Mouse (Mus musculus) neural tube, embryonic 13.5 days (tissue): ENCODE data around the gene 6820408C15Rik. TPM values are rescaled to one million over a fixed set of nuclear protein-coding genes. Genes with fewer than 3 reads are reported as not detected.

ENCODE experiments used
- ATAC-seq: fragments of 200-750 bp; cut with Nextera tagmentation; 2 replicates; pipeline ENCODE4 v1.8.0; 2017; ENCODE audit warnings: low read depth, mild to moderate bottlenecking, moderate TSS enrichment, moderate library complexity
- H3K27ac ChIP-seq: fragments of 300-500 bp; sonication (generic); replicated peaks from 2 replicates; pipeline ENCODE4 v1.5.1; 2015; ENCODE audit warnings: moderate library complexity, mild to moderate bottlenecking, inconsistent platforms
- H3K27me3 ChIP-seq: fragments of 300-500 bp; sonication (generic); 2 replicates; pipeline ENCODE4 v1.6.1; 2015; ENCODE audit warnings: mild to moderate bottlenecking, inconsistent platforms
- H3K36me3 ChIP-seq: fragments of 300-500 bp; sonication (generic); 2 replicates; pipeline ENCODE4 v1.6.1; 2015; ENCODE audit warnings: mild to moderate bottlenecking, inconsistent platforms
- H3K4me1 ChIP-seq: fragments of 300-500 bp; sonication (generic); replicated peaks from 2 replicates; pipeline ENCODE4 v1.6.1; 2015; ENCODE audit warnings: inconsistent platforms
- H3K4me2 ChIP-seq: fragments of 300-500 bp; sonication (generic); 2 replicates; pipeline ENCODE4 v1.6.1; 2015; ENCODE audit warnings: inconsistent platforms, mild to moderate bottlenecking, moderate library complexity
- H3K4me3 ChIP-seq: fragments of 300-500 bp; sonication (generic); 2 replicates; pipeline ENCODE4 v1.5.1; 2015; ENCODE audit warnings: mild to moderate bottlenecking, inconsistent platforms
- H3K9ac ChIP-seq: fragments of 300-500 bp; sonication (generic); 2 replicates; pipeline ENCODE4 v1.6.1; 2015; ENCODE audit warnings: moderate library complexity, mild to moderate bottlenecking, inconsistent platforms
- H3K9me3 ChIP-seq: fragments of 300-500 bp; sonication (generic); 2 replicates; pipeline ENCODE4 v1.6.1; 2016; ENCODE audit warnings: inconsistent platforms
- WGBS: fragments of 180-500 bp; shearing (Covaris S2); methylation state at CpG from one replicate; pipeline ENCODE4 v1.1.7; 2015; 5-methylcytosine and 5-hydroxymethylcytosine counted together
- polyA plus RNA-seq: library from polyadenylated mRNA; unstranded; fragments of >200 nt; fragmentation: Nextera tagmentation; extraction: Ambion mirVana; gene quantifications from 2 replicates; pipeline ENCODE4 v1.2.1, GENCODE M21; 2015

6820408C15Rik gene
- polyA plus RNA-seq, 1 experiment from 2014 or later, result 0.67 TPM

- H3K36me3 ChIP-seq, result no peaks in the 10 kb centered on the region
- no peaks in the 10 kb centered on the region for H3K4me1 ChIP-seq
- H3K27ac ChIP-seq, result no peak overlapping the region
- H3K4me3 ChIP-seq, result no peak overlapping the region
- no peak overlapping the region for H3K4me2 ChIP-seq
- no peaks in the 10 kb centered on the region for H3K27me3 ChIP-seq
- ATAC-seq, result no peak
- WGBS, result 75% methylated on average over 2 of the region's 2 CpGs
- H3K9ac ChIP-seq, result no peak overlapping the region
- no peaks in the 10 kb centered on the region for H3K9me3 ChIP-seq
These were observed 71.6 kb downstream of the 6820408C15Rik start for GRCm38 (mm10) chr2:152487024-152487423.

DNA sequence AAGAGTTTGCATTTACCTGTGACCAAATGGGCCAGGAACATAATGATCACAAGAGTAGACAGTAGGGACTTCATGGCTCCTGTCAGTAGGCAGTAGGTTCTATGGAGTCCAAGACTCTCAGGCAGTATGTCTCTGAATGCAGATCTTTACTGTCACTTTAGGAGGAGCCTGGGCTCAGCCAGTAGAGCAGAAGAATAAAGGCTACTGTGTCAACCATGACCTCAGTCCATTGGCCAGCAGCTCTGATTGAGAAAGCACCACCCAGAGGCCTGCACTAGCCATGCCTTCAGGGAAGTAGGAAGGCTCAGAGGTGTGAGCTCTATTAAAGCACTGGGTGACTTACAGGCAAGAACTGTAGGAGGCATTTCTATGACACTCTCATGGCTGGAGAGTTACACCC lies 74.7 kb downstream of the 6820408C15Rik start, which contains the start of gene Defb22:
TSS of gene Defb22 (minus strand) at position 101 of the 400 bp plus-strand sequence.
- H3K4me1 ChIP-seq, result no peaks in the 10 kb centered on the region
- H3K4me3 ChIP-seq, result no peak within 1 kb of the TSS
- H3K36me3 ChIP-seq, result no peaks in the 10 kb centered on the region
- no peaks in the 10 kb centered on the region for H3K27me3 ChIP-seq
- no peak within 1 kb of the TSS for H3K4me2 ChIP-seq
- no peak within 1 kb of the TSS for H3K27ac ChIP-seq
- no peak for ATAC-seq
- H3K9ac ChIP-seq, result no peak within 1 kb of the TSS
- no peaks in the 10 kb centered on the region for H3K9me3 ChIP-seq

DNA sequence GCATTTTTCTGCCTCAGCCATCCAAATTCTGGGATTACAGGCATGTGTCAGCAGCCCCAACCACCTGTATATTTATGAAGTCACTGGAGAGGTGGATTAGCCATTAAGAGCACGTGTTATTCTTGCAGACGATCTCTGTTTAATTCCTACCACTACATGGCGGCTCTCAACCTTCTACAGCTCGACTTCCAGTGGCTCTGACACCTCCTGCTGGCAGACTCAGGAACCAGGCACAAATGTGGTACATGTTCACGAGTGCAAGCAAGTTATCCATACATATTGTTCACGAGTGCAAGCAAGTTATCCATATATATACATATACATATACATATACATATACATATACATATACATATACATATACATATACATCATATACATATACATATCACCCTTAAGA lies 77.8 kb downstream of the 6820408C15Rik start:
- Histone ChIP-seq H3K9me3 (no peaks in the 10 kb centered on the region), H3K27ac (no peak overlapping the region), H3K27me3 (no peaks in the 10 kb centered on the region), H3K4me3 (no peak overlapping the region), H3K36me3 (no peaks in the 10 kb centered on the region), H3K4me1 (no peaks in the 10 kb centered on the region), H3K9ac (no peak overlapping the region), H3K4me2 (no peak overlapping the region)
- no peak for ATAC-seq
- 76% methylated on average over 6 of the region's 6 CpGs for WGBS

Other genes starting within 250 kb of the 6820408C15Rik start
- 89.7 and 99.2 TPM in 2 replicates for gene Csnk2a1, start 188.7 kb upstream of the 6820408C15Rik start, polyA plus RNA-seq
- 31.7 and 34.2 TPM in 2 replicates for gene Tbc1d20, start 121.8 kb upstream of the 6820408C15Rik start, polyA plus RNA-seq
- 92.9 and 93.1 TPM in 2 replicates for gene Rbck1, start 82.9 kb upstream of the 6820408C15Rik start, polyA plus RNA-seq
- gene Trib3, start 71.6 kb upstream of the 6820408C15Rik start, polyA plus RNA-seq, result 1.1 and 2.1 TPM in 2 replicates
- gene Nrsn2, start 38.9 kb upstream of the 6820408C15Rik start, polyA plus RNA-seq, result 30.7 and 32.0 TPM in 2 replicates
- 14.9 and 15.3 TPM in 2 replicates for gene Sox12, start 17.5 kb upstream of the 6820408C15Rik start, polyA plus RNA-seq
- gene Zcchc3, start 560 bp upstream of the 6820408C15Rik start, polyA plus RNA-seq, result 21.5 and 24.5 TPM in 2 replicates
- gene Defb23, start 49.0 kb downstream of the 6820408C15Rik start, polyA plus RNA-seq, result not detected in 2 replicates
- not detected in 2 replicates for gene Defb20, start 61.5 kb downstream of the 6820408C15Rik start, polyA plus RNA-seq
- not detected in 2 replicates for gene Defb22, start 74.6 kb downstream of the 6820408C15Rik start, polyA plus RNA-seq
- not detected in 2 replicates for gene Defb26, start 96.1 kb downstream of the 6820408C15Rik start, polyA plus RNA-seq
- not detected in 2 replicates for gene Defb28, start 102.7 kb downstream of the 6820408C15Rik start, polyA plus RNA-seq
- not detected in 2 replicates for gene Defb29, start 124.5 kb downstream of the 6820408C15Rik start, polyA plus RNA-seq
- gene Gm17416, start 153.8 kb downstream of the 6820408C15Rik start, polyA plus RNA-seq, result not detected in 2 replicates
- not detected in 2 replicates for gene Defb21, start 157.2 kb downstream of the 6820408C15Rik start, polyA plus RNA-seq
- gene Defb19, start 164.7 kb downstream of the 6820408C15Rik start, polyA plus RNA-seq, result not detected in 2 replicates
- not detected in 2 replicates for gene Defb45, start 183.8 kb downstream of the 6820408C15Rik start, polyA plus RNA-seq
- gene Defb36, start 188.7 kb downstream of the 6820408C15Rik start, polyA plus RNA-seq, result not detected in 2 replicates
- gene Defb25, start 207.5 kb downstream of the 6820408C15Rik start, polyA plus RNA-seq, result not detected in 2 replicates
- gene Rem1, start 211.4 kb downstream of the 6820408C15Rik start, polyA plus RNA-seq, result 0.32 and 0.72 TPM in 2 replicates